Mouse (Mus musculus) ES-E14 (cell line): ENCODE measurements around the gene Ldah. TPM values are rescaled to one million over a fixed set of nuclear protein-coding genes. Genes with fewer than 3 reads are reported as not detected.

ENCODE experiments used
- DNase-seq: peaks from one replicate; pipeline ENCODE4 v3.0.0-alpha.2; 2013; ENCODE audit warnings: low read depth, low spot score
- H3K27ac ChIP-seq: 2 replicates; pipeline ENCODE4 v1.5.1; 2012; ENCODE audit warnings: low read depth, mild to moderate bottlenecking, low read length, moderate library complexity, mixed read lengths; ENCODE audit not compliant: poor library complexity, insufficient read depth, severe bottlenecking
- H3K36me3 ChIP-seq: 2 replicates; pipeline ENCODE4 v1.6.1; 2012; ENCODE audit warnings: mild to moderate bottlenecking, low read length, moderate library complexity, mixed read lengths; ENCODE audit not compliant: control insufficient read depth, poor library complexity, insufficient read depth, severe bottlenecking
- H3K4me1 ChIP-seq, 2 experiments: fragments of 150-350 bp in 1 of 2; sonication (generic) in 1 of 2; 2 replicates each; pipeline ENCODE4 v1.6.1; 2012; ENCODE audit warnings: low read length in 2 of 2, mild to moderate bottlenecking in 1 of 2, mixed read lengths in 1 of 2; ENCODE audit not compliant: control insufficient read depth in 2 of 2, insufficient read depth in 2 of 2, poor library complexity in 1 of 2
- H3K4me3 ChIP-seq, 2 experiments: fragments of 150-350 bp in 1 of 2; sonication (generic) in 1 of 2; 2 replicates each; pipeline ENCODE4 v1.5.1; 2012; ENCODE audit warnings: low read length in 2 of 2, low read depth in 1 of 2, mild to moderate bottlenecking in 1 of 2, mixed read lengths in 1 of 2; ENCODE audit not compliant: insufficient read depth in 1 of 2, poor library complexity in 1 of 2, severe bottlenecking in 1 of 2
- H3K9ac ChIP-seq: 2 replicates; pipeline ENCODE4 v1.6.1; 2012; ENCODE audit warnings: low read depth, mild to moderate bottlenecking, low read length, mixed read lengths; ENCODE audit not compliant: poor library complexity, insufficient read depth, severe bottlenecking
- H3K9me3 ChIP-seq: fragments of 150-350 bp; sonication (generic); 2 replicates; pipeline ENCODE4 v1.6.1; 2012; ENCODE audit warnings: low read depth, mild to moderate bottlenecking, low read length; ENCODE audit not compliant: control insufficient read depth, insufficient read depth
- CHD2 ChIP-seq: IDR thresholded peaks from 2 replicates; pipeline ENCODE4 v1.6.1; 2014; ENCODE audit warnings: mild to moderate bottlenecking, low read depth, low read length, inconsistent platforms
- HCFC1 ChIP-seq: IDR thresholded peaks from 2 replicates; pipeline ENCODE4 v1.6.1; 2012; ENCODE audit warnings: low read length, inconsistent platforms, borderline replicate concordance; ENCODE audit not compliant: insufficient read depth
- MAFK ChIP-seq: IDR thresholded peaks from 2 replicates; pipeline ENCODE4 v1.6.1; 2014; ENCODE audit warnings: mild to moderate bottlenecking, low read depth, low read length, inconsistent platforms; ENCODE audit not compliant: insufficient read depth
- ZC3H11A ChIP-seq: IDR thresholded peaks from 2 replicates; pipeline ENCODE4 v1.6.1; 2012; ENCODE audit warnings: low read depth, mild to moderate bottlenecking, inconsistent platforms, low read length, borderline replicate concordance
- ZNF384 ChIP-seq: IDR thresholded peaks from 2 replicates; pipeline ENCODE4 v1.6.1; 2012; ENCODE audit warnings: low read depth, low read length, inconsistent platforms
- in situ Hi-C, 2 experiments: fragments of 600-800 bp; cut with MboI; formaldehyde crosslinking; loops; one replicate each; pipeline ENCODE4 v1.15.1; 2025; ENCODE audit warnings: low sequenced_read_pairs in 2 of 2, inconsistent platforms in 1 of 2; ENCODE audit not compliant: unreplicated experiment in 2 of 2
- total RNA-seq: library from RNA; depleted of rRNA; stranded (reverse); fragments of 300-350 nt; gene quantifications from 2 replicates; pipeline ENCODE4 v1.2.3, GENCODE M21; 2012

Gene Ldah
- total RNA-seq, 1 experiment = 27.4 TPM

DNA sequence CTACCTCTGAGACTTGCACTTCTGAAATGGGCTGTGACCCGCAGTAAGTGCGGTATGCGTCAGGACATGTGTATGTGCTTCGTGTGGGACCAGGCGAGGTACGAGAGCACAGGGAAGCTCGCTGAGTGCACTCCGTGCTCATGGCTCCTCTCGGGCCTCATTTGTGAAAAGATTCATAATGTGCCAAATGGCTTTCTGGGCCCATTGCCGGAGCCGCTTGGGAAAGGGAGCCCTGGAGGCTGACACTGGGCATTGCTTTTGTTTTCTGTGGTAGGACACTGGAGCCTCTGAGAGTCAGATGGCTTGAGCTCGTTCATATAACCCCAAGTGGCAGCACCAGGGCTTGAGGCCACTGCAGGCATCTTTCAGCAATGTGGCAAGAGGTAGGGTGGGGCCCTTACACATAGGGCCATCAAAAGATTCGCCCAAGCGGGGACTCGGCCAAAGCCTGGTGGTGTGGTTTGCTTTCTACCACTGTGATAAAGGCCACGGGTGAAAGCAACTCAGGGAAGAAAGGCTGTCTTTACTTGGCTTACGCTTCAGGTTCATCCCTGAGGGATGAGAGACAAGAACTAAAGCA, 118.1 kb downstream of the Ldah start:
- Histone ChIP-seq H3K9me3 (no peaks in the 10 kb centered on the region), H3K4me1 (peaks cover 0 to 11% of the 10 kb centered on the region in 2 experiments; a peak in 1 of 4 replicates), H3K9ac (no peak overlapping the region), H3K4me3 (no peak overlapping the region), H3K36me3 (peaks cover 39% of the 10 kb centered on the region), H3K27ac (no peak overlapping the region)
- no peak for DNase-seq
- in situ Hi-C loops = loop anchor here in 1 of 2 experiments (10.0 kb wide), 1 partner anchor 189 kb away; no protein-coding TSS in a partner anchor
- TF ChIP-seq MAFK (no peak), CHD2 (no peak), HCFC1 (no peak), ZNF384 (no peak), ZC3H11A (no peak)

DNA sequence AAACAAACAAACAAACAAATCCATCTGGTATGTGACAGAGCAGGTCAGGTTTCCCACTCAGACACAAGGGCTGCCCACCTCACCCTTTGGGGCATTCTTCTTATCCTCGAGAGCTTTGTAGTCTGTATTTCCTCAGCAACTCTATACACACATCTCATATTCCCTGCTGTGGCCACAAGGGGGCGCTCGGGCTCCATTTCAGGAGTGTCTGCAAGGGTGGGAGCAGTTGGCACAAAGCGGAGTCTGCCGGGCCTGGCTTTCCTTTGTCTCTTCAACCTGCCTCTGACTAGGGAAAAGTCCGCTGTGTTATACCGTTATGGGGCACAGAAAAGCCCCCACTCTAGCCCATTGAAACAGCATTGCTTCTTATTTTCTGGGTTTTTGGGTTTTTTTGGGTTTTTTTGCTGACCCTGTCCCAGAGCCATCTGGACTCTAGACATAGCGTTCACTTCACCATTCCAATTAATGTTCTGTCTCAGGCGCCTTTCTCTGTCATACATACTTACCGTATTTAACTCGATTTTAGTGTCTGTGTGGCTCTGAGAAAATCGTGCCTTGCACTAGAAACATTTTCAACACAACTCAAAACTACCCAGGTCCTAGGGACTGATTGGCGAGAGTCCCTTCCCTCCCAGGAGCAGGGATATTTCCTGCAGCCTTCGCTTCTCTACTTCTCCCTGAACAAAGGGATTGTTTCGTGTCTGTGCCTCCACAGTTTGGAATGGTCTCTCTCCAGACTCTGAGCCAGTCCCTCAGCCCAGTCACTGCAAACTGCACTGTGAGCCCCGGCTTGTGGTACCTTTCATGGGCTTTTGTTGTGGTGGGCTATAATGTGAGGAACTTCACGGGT, 119.1 kb downstream of the Ldah start:
- in situ Hi-C loops = loop anchor here in 1 of 2 experiments (10.0 kb wide), 1 partner anchor 188 kb away; no protein-coding TSS in a partner anchor
- no peak overlapping the region for H3K4me3 ChIP-seq
- H3K9ac ChIP-seq = no peak overlapping the region
- peak; percentile 79 for DNase-seq
- no peaks in the 10 kb centered on the region for H3K9me3 ChIP-seq
- no peak for TF ChIP-seq ZNF384
- TF ChIP-seq ZC3H11A = peak; percentile 84
- no peak for TF ChIP-seq CHD2
- peaks cover 38% of the 10 kb centered on the region; the same call in 1 of the 2 replicates for H3K36me3 ChIP-seq
- peaks cover 0 to 11% of the 10 kb centered on the region in 2 experiments; a peak in 1 of 4 replicates for H3K4me1 ChIP-seq
- H3K27ac ChIP-seq = no peak overlapping the region

DNA sequence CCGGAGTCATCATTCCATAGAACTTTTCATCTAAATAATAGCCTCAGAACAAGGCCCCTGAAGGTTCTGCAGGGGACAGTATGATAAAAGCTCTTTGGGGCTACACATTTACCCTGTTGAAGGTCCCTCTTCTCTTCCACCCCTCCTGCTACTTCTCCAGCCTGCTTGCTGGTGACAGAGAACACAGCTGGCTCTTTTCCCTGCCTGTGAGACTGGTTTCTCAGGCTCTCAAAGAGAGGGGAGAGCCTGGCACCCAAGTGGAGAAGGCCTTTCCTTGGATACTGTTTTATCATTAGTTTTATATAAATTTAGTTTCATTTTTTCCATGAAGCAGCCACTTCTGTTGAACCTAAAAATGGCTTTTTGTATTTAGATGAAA, 119.8 kb downstream of the Ldah start:
- peaks cover 40% of the 10 kb centered on the region; the same call in 1 of the 2 replicates for H3K36me3 ChIP-seq
- H3K27ac ChIP-seq = no peak overlapping the region
- in situ Hi-C loops = loop anchor here in 1 of 2 experiments (10.0 kb wide), 1 partner anchor 187 kb away; no protein-coding TSS in a partner anchor
- H3K4me1 ChIP-seq = peaks cover 0 to 11% of the 10 kb centered on the region in 2 experiments; a peak in 1 of 4 replicates
- no peak overlapping the region for H3K4me3 ChIP-seq
- H3K9ac ChIP-seq = no peak overlapping the region
- DNase-seq = no peak
- H3K9me3 ChIP-seq = no peaks in the 10 kb centered on the region
- TF ChIP-seq CHD2 = no peak
- no peak for TF ChIP-seq MAFK
- TF ChIP-seq HCFC1 = no peak
- no peak for TF ChIP-seq ZC3H11A
- no peak for TF ChIP-seq ZNF384

DNA sequence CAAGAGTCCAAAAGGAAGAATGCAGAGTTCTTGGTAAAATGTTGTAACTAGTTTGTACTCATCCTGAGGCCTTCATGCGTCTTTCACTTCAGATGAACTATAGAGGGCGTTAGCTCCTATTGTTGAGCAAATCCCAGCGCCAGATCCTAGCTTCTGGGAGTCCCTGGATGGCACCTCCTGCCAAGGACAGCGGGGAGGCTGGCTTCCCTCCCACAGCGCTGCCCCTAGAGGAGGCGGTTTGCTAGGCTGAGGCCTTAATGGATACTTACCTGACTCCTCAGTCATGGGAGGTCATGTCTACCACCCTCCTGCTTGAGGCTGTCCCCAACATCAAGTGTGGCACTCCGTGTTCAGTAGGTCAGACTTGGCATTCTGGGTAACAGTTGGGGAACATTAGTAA, 121.3 kb downstream of the Ldah start:
- in situ Hi-C loops = loop anchor here in 1 of 2 experiments (10.0 kb wide), 1 partner anchor 186 kb away; no protein-coding TSS in a partner anchor
- no peak for TF ChIP-seq ZNF384
- no peak for TF ChIP-seq HCFC1
- TF ChIP-seq ZC3H11A = no peak
- TF ChIP-seq CHD2 = no peak
- no peak for TF ChIP-seq MAFK
- Histone ChIP-seq H3K36me3 (peaks cover 38% of the 10 kb centered on the region; the same call in 1 of the 2 replicates), H3K9me3 (no peaks in the 10 kb centered on the region), H3K27ac (no peak overlapping the region), H3K9ac (no peak overlapping the region), H3K4me3 (no peak overlapping the region), H3K4me1 (peaks cover 0 to 7% of the 10 kb centered on the region in 2 experiments; a peak in 1 of 4 replicates)
- no peak for DNase-seq
